Mouse (Mus musculus) mature B cell (primary cell): Measurements from ENCODE around the gene Usp49.

Source experiments
- in situ Hi-C: fragments of 300-500 bp; cut with MboI; formaldehyde crosslinking; loops from 2 replicates; pipeline ENCODE4 v1.14.3; 2019

Usp49 gene

DNA sequence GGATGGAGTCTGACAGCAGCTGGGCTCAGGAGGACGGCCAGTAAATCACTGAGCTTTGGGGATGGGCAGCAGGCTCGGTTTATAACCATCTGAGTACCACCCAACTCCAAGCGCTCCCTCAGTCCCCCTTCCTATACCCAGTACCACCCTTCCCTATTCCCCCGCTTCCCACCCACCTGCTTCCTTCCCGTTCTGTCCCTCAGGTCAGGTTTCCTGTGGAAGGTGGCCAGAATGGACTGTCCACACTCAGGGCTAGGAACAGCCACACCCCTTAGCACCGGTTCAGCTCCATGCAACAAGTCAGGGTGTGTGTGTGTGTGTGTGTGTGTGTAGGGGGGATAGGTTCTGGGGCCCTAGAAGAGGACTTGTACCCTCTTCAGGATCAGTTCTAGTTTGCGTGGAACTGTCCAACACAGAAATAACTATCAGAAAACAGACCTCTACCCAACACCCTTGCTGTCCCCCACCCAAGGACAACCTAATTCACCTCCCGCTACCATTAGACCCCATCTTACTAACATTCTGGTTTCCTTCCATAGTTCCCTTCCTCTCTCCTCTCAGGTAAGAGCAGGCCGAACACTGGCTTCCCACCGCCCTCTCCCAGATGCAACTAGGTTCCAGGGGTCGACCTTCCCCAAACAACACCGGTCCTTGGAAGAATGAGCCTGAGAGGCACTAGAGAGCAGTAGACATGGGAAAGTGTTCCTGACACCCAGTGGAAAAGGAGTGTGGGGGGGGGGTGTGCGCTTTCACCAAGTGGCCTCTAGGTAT is 63.4 kb downstream of the Usp49 start:
- in situ Hi-C loops = no loop called here

GRCm38 (mm10) chr17:47694442-47694502 is 63.8 kb downstream of the Usp49 start, which contains the start of gene Gm21981:
TSS of gene Gm21981 (minus strand) at chr17:47694455.
- in situ Hi-C loops = no loop called here

- in situ Hi-C loops = no loop called here
Observed at GRCm38 (mm10) chr17:47694503-47695336, 64.2 kb downstream of the Usp49 start, which contains the start of gene Prickle4. TSS of gene Prickle4 (minus strand) at chr17:47694736.

- in situ Hi-C loops = no loop called here
Observed at GRCm38 (mm10) chr17:47695337-47695710, 64.8 kb downstream of the Usp49 start.

DNA sequence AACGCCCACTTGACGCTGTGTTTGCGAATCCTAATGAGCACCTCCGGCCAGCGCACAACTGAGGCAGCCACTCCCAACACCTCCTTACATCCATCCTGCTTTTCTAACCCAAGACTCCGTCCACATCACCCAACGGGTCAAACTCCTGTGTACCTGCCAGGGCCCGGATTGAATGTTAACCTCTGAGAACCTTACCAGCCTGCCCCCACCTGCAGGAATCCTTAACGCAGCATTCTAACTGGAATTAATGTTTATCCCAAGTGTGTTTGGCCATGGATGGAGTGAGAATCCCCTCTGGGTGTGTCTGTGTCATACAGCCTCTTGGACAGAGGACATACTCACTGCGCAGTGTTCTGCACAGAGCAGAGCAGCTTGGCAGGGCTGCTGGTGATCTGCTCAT is 67.7 kb downstream of the Usp49 start:
- in situ Hi-C loops = no loop called here

DNA sequence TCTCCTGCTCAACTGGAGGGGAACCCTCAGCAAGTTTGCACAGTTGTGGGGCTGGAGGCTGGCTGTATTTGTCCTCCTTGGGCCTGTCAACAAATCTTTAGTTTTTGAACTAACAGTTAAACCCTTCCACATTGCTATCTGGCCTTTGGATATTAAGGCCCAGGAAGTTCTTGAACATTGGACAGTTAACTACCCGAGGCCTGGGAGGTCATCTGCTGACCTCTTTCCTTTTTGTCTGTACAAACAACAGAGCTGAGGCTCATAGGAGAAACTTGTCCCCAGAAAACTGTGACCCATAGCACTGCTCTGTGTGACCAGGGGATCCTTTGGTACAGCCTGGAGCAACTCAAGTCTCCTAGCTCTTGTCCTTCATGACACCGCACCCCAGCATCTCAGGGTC is 68.6 kb downstream of the Usp49 start:
- in situ Hi-C loops = no loop called here

DNA sequence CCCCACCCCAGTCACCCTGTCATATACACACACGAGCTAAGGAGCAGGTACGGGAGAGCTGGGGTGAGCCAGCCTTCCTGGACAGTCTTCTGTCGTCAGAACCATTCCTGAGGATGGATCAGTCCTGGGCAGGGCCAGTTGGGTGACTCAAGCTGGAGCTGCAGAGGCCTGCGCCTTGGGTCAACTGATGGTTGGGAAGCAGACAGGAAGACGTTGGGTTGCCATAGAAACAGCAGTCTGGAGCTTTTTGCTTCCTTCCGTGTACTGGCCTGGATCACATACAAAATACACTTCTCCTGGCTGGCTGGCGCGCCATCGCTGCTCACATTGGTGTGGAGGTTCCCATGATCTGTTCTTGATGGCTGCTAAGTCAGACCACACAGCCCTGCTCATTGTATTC is 71.3 kb downstream of the Usp49 start:
- in situ Hi-C loops = no loop called here

DNA sequence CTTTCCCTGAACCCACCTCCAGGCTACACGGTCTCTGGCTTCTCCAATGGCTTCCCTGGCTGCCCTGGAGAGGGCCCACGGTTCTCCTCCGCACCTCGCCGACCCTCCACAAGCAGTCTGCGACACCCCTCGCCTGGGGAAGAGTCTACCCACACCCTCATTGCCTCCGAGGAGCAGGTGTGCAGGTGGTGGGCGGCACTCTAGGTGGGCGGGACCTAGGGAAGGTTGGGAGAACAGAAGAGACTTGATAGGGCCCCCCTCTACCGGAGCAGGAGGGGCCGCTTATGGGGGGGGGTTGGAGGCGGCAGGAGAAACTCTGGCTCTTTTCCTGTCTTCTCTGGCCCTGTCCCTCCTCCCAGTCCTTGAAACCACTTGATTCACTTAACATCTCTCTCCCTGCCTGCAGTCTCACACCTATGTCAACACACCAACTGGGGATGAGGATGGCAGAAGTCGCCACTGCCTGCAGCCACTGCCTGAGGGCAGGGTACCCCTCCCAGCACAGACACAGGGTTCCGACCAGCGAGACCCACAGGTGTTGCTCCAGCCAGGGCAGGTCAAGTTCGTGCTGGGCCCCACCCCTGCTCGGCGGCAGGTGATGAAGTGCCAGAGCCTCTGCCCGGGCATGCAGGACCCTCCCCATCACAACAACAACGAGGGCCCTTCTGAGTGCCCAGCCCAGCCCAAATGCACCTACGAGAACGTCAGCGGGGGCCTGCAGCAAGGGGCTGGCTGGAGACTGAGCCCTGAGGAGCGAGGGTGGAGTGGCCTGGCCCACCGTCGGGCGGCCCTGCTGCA is 72.3 kb downstream of the Usp49 start:
- in situ Hi-C loops = no loop called here

GRCm38 (mm10) chr17:47703556-47703955 is 73.1 kb downstream of the Usp49 start:
- in situ Hi-C loops = no loop called here

GRCm38 (mm10) chr17:47704692-47705091 is 74.2 kb downstream of the Usp49 start:
- in situ Hi-C loops = no loop called here

DNA sequence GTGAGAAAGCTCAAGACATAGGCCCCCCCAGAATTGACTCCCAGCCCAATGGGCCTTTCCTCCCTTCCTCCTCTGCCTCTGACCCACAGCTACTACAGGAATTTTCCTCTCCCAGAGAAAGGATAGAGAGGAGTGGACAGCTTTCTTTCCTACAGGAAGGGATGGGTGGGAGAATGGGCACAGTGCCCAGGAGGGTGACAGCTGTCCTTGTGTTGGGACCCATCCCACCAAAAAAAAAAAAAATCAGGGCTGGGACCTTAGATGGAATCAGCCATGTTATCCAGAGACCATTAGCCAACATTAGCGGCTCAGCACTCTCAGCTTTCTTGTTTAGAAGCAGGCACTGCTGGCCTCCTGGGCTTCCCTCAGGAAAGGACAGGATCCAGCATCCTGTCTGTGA is 75.7 kb downstream of the Usp49 start:
- in situ Hi-C loops = no loop called here

DNA sequence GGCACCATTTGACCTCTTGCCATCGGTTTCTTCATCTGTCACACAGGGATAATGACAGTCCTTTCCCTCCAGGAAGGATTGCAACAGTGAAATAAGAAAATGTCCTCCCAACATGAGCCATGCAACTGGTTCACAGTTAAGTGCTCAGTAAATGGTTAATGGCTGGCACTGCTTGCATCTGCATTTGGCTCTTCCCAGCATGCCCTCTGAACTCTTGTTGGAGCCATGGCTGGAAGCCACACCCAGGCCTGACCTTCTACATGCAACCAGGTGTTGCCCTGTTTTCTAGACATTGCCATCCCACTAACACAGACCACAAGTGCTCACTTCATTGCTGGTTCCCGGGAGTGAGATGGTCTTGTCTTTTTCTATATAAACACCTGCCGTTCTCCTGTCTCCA is 77.5 kb downstream of the Usp49 start:
- in situ Hi-C loops = no loop called here

DNA sequence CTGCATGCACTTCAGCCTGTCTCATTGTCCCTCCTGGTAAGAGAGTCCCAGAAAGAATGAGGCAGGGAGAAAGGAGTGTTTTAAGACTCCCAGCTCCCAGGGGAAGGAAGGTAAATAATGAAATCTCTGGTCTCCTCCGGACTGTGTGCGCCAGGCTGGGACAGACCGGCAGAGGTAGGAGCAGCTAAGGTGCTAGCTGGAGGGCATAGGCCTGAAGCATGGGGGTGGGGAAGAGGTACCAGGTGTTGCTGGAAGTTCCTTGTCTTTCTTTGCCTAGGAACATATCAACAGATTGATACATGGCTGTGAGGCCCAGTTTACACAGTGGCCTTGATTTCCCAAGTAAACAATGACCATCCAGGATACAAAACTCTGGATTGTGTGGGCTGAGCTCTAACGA is 78.5 kb downstream of the Usp49 start:
- in situ Hi-C loops = no loop called here

- in situ Hi-C loops = no loop called here
Observed at GRCm38 (mm10) chr17:47710036-47710435, 79.5 kb downstream of the Usp49 start.

GRCm38 (mm10) chr17:47711883-47712282 is 81.4 kb downstream of the Usp49 start:
- in situ Hi-C loops = no loop called here

DNA sequence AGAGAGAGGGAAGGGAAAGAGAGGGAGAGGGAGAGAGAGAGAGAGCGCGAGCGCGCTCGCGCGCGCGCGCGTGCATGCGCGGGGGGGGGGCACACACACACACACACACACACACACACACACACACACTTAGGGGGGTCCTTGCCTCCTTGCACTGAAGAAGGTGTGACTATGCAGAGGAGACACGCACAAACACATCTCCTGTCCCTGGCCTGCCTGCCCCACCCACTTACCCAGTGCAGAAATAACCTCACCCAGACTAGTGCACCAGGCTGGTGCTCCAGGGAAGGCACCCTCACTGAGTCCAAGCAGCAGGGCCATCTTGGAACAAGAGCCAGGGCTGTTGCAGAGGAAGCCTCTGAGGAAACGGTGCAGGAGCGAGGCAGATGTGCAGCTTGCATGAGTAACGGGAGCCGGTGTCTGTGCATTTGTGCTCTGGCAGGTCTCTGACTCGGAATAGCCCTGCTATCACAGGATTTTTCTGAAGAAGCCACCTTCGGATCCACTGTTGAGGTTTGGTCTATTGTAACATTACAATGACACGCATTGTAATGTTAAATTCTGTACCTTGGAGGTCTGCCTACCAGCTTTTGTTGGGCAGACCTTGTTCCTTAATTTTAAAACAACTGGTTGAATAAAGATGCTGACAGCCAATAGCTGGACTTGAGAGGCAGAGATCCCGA is 82.5 kb downstream of the Usp49 start:
- in situ Hi-C loops = no loop called here

DNA sequence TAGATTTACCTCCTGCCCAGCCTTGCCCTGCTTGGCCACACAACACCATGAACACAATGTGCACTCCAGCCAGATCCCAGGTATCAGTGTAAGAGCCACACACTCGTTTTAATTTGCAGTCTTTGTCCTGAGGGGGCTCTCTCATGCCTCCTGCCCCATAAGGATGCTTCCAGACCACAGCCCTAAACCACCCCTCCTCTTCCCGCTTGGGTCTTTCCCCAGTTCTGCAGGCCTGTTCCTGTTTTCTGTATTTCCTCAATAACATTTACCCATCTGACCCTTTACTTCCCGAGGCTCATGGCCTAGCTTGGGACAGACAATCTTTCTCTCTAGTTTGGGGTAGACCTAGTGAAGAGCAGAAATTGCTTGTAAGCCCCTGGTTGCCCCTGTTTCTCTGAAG is 84.5 kb downstream of the Usp49 start:
- in situ Hi-C loops = no loop called here

DNA sequence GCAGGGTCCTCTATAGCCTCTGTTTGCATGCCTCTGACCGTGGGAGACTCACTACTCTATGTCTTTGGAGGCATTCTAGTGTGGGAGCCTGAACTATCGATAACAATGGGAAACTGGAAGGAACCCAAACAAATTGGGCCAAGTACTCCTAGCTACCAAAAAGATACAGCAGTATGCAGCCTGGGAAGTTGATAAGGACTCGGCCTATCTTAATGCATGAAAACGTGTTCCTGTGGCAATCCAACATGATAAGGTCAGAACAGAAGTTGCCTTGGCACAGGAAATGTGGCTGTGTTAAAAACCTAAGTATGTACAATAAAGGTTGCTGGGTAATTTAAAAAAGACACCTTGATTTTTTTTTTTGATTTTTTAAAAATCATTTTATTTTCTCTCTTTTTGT is 90.7 kb downstream of the Usp49 start:
- in situ Hi-C loops = no loop called here

DNA sequence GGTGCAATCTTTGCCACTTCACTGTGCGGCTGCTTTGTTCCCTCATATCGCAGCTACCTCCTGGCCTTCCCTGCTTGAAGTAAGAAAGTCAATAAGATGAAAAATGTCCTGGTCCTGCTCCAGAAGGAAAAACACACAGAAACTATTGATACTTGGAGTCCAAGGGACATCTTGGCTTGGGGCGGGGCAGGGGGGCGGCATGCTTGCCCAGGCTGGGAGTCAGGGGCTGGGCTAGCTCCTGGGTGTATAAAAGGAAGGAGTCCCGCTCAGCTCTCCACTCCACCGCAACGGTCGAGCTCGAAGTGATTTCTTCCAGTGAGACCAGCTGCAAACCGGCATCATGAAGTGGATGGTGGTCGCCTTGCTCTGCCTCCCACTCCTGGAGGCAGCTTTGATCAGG is 96.1 kb downstream of the Usp49 start, which contains the start of gene Pgc:
Gene Pgc, plus strand, starts transcription at position 277 of the 400 bp plus-strand sequence.
- in situ Hi-C loops = no loop called here

- in situ Hi-C loops = no loop called here
Observed at GRCm38 (mm10) chr17:47730633-47731575, 100.4 kb downstream of the Usp49 start.

GRCm38 (mm10) chr17:47735553-47736100 is 105.1 kb downstream of the Usp49 start:
- in situ Hi-C loops = no loop called here
